Mouse (Mus musculus) CH12.LX (cell line): ENCODE data around the gene Krt19.

ENCODE experiments used
- BHLHE40 ChIP-seq: IDR thresholded peaks from 2 replicates; pipeline ENCODE4 v1.6.1; 2011; ENCODE audit warnings: mild to moderate bottlenecking, low read depth, low read length, improper control_type of control experiment
- CHD1 ChIP-seq: IDR thresholded peaks from 2 replicates; pipeline ENCODE4 v1.6.1; 2012; ENCODE audit warnings: low read depth, low read length, improper control_type of control experiment, inconsistent platforms
- CHD2 ChIP-seq: IDR thresholded peaks from 2 replicates; pipeline ENCODE4 v1.6.1; 2011; ENCODE audit warnings: low read length, improper control_type of control experiment
- CTCF ChIP-seq, 2 experiments: IDR thresholded peaks in 1 of 2; conservative IDR thresholded peaks in 1 of 2; 2 replicates each; pipeline ENCODE4 v1.5.1; 2011 to 2012; ENCODE audit warnings: low read depth in 2 of 2, low read length in 2 of 2, improper control_type of control experiment in 1 of 2, inconsistent platforms in 1 of 2, mild to moderate bottlenecking in 1 of 2, moderate library complexity in 1 of 2
- EP300 ChIP-seq: IDR thresholded peaks from 2 replicates; pipeline ENCODE4 v1.6.1; 2011; ENCODE audit warnings: low read length, improper control_type of control experiment
- ETS1 ChIP-seq: conservative IDR thresholded peaks from 2 replicates; pipeline ENCODE4 v1.6.1; 2012; ENCODE audit warnings: low read depth, mild to moderate bottlenecking, inconsistent platforms, low read length, improper control_type of control experiment, moderate library complexity
- GABPA ChIP-seq: IDR thresholded peaks from 2 replicates; pipeline ENCODE4 v1.6.1; 2012; ENCODE audit warnings: low read depth, low read length, improper control_type of control experiment, inconsistent platforms; ENCODE audit not compliant: insufficient replicate concordance
- JUND ChIP-seq: conservative IDR thresholded peaks from 2 replicates; pipeline ENCODE4 v1.6.1; 2011; ENCODE audit warnings: low read depth, low read length, improper control_type of control experiment
- MYC ChIP-seq: IDR thresholded peaks from 2 replicates; pipeline ENCODE4 v1.6.1; 2011; ENCODE audit warnings: low read depth, mild to moderate bottlenecking, improper control_type of control experiment, low read length
- PAX5 ChIP-seq: IDR thresholded peaks from 2 replicates; pipeline ENCODE4 v1.6.1; 2012; ENCODE audit warnings: low read length, inconsistent platforms, mixed read lengths
- POLR2A ChIP-seq: IDR thresholded peaks from 2 replicates; pipeline ENCODE4 v1.6.1; 2011; ENCODE audit warnings: low read depth, mild to moderate bottlenecking, improper control_type of control experiment, low read length
- RAD21 ChIP-seq: IDR thresholded peaks from 2 replicates; pipeline ENCODE4 v1.6.1; 2011; ENCODE audit warnings: low read depth, mild to moderate bottlenecking, low read length, improper control_type of control experiment, moderate library complexity

DNA sequence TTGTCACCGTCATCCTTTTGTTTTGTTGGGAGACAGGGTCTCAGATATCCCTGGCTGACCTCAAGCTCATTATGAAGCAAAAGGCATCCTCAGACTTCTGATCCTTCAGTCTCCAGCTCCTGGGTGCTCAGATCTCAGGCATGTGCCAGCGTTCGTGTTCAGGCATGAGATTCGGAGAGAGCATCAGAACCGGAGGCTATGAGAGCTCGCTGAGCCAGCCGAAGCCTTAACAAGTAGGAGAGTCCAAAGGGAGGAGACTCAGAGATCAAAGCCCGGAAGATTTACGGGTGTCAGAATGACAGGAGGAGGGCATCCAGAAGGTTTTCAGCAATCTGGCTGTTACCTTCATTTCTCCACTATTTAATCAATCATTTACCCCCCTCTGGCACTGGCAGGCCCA, 28.3 kb upstream of the Krt19 start:
- TF ChIP-seq EP300 (no peak), CTCF (conservative IDR thresholded peaks at IDR 0.05 in 1 of 2, IDR thresholded peaks at IDR 0.05 in 1 of 2; ENCODE audit: low read depth in 2 of 2, low read length in 2 of 2) (no peak), POLR2A (no peak), GABPA (no peak), ETS1 (no peak), CHD2 (no peak), BHLHE40 (no peak), CHD1 (no peak), MYC (no peak), JUND (no peak), RAD21 (no peak), PAX5 (no peak)
